Mouse (Mus musculus) adrenal gland, postnatal 14 days (tissue): Measurements from ENCODE around the gene Slc16a10. TPM values are rescaled to one million over a fixed set of nuclear protein-coding genes. Genes with fewer than 3 reads are reported as not detected.
"Not testable (repeated sequence)": the region's sequence is repeated elsewhere in the genome, so short reads cannot be mapped to it uniquely, and the experiment has no call there.

Experiments
- DNase-seq: peaks from one replicate; pipeline ENCODE4 v3.0.0; 2021; ENCODE audit warnings: mixed read lengths
- total RNA-seq: library from RNA; stranded (reverse); gene quantifications from 2 replicates; pipeline ENCODE4 v1.2.3, GENCODE M21; 2021

The Slc16a10 gene
- total RNA-seq, 1 experiment from 2014 or later, result 29.7 TPM

DNA sequence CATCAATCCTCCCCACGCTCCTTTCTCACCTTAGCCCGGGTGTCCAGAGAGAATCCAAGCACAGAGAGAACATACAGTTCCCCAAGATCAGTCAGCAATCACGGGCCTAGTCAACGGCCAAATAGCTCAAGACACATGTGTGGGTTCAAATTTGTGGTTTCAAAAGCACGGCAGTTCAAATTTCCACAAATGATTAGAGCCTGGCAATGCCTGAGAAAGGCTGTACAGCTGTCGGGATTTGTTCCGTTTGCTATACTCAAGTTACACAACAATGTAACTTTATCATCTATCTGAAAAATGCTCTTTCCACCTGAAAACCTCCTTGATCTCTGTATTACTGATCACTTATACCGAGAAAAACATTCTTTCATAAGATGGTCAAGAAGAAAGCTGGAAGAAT lies 116.5 kb downstream of the Slc16a10 start:
- DNase-seq, result no peak

DNA sequence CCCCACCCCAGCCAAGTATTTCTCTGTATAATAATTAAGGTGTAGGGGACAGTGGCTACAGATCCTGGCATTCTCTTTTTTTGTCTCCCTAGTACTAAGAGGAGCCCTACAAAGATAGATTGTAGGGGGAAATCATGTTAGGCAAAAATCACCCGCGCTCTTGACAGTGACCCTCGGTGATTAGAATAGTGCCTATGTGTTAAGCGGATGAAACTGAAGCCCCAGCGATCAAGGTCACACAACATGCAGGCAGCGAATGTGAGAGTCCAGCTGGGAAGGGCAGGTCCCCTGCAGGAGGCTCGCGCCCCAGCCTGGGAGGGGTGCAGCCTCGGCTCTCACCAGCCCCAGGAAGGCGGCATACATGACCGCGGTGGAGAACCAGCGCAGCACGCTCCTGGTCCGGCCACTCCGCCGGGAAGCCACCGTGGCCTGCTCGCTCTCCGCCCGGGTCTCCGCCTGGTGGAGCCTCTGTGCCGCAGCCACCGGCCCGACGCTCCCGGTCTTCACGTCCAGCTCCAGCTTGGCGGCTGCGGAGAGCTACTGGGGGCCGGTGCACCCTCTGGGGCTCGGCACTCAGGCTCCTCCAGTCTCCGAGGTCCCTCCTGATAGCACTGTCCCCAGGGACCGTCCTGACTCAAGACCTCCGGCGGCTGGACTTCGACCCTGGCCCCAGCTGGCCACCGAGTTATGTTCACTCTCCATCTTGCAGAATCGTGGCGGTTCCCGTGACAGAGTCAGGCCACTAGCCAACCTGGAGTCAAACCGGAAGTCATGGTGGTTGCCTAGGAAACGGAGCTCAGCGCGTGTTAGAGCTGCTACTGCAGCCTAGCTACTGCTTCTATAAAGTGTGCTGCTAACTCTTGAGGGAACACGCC lies 117.3 kb downstream of the Slc16a10 start, which contains the start of gene Mfsd4b1:
Gene Mfsd4b1 (minus strand): TSS at position 715 of the 875 bp plus-strand sequence.
- DNase-seq, result peak; percentile 91

DNA sequence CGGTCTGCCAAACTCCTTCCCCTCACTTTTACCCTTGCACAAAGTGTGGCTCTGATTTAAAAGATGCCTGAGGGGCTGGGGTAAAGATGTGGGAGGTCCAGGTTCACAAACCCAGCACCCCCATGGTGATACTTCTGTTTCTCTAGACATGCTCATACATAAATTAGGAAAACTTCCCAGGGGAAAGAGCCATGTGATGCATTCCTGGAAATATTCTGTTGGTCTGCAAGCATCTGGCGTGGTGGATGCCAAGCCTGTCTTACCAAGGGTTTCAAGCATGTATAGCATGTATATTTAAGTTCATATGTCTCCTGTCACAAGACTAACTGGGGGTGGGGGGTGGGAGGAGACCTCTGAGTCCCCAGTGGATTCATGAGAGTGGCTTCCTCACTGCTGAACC lies 121.7 kb downstream of the Slc16a10 start:
- no peak for DNase-seq

DNA sequence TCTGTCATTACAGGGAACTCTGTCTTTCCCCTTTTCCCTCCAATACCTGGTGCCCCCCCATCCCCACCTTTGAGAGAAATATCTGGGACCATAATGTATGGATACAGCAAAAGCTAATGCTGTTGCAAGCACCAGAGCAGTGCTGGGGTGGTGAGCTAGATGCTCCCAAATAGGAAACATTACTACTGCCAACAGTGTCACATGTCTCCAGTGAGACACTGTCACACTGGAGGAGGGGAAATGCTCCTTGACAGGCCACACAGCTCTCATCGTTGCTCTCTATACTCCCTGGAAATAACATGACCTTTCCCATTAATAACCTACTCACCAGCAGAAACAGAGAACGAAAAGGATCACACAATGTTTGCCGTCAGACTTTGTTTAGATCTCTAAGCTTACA lies 122.6 kb downstream of the Slc16a10 start:
- DNase-seq, result no peak

DNA sequence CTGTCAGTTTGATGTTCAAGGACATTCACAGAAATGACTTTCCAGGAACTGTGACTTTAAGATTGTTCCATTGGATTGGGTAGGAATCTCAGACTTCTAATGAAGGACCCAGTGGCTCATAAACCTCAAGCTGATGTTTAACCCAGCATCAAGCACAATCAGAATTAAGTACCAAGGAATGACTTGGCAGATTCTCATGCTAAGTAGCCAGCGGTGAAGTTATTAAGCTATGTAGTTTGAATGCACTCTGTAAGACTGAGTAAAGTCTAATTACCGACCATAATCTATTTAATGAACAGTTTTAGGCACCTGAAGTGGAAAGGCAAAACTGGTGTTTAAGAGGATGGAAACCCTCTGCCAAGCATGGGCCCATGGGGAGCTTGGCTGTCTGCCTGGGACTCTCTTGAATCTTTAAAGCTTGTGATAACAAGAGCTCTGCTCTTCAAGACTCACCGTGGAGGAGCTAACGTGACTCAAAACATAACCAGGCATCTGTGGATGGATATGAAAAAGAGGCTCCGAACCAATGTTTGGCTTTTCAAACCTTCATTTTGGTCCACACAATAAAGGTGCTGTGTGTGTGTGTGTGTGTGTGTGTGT lies 123.7 kb downstream of the Slc16a10 start:
- no peak for DNase-seq

DNA sequence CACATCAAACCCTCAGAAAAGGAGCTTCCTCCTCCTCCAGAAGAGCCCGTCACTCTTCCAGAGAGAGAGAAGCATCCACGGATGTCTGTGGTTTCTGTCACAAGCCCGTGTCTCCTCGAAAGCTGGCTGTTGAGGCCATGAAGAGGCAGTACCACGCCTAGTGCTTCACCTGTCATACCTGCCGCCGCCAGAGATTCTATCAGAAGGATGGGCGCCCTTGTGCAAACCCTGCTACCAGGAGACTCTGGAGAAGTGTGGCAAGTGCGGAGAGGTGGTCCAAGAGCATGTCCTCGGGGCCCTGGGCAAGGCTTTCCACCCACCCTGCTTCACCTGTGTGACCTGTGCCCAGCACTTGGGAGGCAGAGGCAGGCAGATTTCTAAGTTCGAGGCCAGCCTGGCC lies 132.5 kb downstream of the Slc16a10 start:
- no peak for DNase-seq

DNA sequence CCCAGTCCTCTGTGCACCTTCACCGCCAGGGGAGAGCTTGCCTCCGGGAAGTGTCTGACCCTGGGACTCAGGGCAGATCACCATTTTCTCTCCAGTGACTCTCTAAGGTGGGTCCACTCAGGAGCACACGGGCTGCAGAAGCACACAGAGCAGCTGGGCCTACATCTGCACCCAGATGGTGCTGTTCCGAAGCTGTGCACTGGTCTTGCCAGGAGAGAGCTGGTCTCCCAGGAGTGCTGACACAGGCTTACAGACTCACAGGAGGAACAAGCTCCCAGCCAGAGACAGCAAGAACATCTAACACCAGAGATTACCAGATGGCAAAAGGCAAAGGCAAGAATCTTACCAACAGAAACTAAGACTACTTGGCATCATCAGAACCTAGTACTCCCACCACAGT lies 133.2 kb downstream of the Slc16a10 start:
- not testable (repeated sequence) for DNase-seq

DNA sequence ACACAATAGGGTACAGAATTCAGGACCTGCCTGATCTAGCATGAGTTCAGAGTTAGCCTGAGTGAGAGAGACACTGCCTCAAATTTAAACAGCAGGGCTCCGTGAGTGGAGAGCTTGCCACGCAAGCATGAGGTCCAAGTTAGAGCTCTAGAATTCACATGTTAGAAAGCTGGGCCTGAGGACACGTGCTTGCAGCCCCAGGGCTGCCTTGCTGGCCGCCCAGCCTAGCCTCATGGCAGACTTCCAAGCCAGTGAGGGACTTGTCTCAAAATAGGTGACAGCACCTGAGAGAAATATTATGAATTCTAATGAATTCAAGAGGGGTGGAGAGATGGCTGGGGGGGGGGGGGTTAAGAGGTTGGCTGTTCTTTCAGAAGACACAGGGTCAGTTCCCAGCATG lies 134.1 kb downstream of the Slc16a10 start:
- no peak for DNase-seq

DNA sequence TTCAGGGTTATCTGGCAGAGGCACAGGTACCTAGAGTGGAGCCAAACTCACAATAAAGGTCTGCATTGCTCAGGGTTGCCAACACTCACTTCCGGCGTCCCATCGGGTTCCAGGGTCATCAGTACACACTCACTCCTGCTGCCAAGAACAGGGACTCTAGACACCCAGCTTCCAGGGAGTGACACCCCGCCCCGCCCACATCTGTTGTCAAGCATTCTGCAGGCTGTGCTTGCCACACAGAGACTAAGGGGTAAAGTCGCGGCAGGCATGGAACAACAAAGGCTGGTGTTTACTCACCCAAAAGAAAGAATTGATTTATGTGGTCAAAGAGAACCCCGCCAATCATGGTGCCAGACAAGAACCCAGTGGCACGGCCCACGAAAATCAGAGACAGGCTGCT lies 135.1 kb downstream of the Slc16a10 start:
- DNase-seq, result peak; percentile 19

DNA sequence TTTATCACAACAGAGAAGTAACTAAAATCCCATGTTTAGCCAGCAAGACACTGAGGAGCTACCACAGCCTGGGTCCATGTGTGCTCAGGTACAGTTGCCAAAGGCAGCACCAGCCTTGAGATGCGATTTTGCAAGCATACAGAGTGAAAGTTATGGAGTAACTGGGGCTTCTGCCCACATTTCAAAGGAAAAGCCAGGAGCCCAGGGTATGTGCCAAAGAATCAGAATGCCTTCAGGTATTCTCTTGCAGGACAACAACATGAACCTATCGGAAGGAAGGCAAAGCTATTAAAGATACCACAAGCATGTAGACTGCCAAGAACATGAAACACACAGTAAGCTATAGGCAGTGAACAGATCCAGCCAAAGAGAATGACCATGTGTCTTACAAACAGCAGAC lies 141.3 kb downstream of the Slc16a10 start:
- DNase-seq, result no peak

DNA sequence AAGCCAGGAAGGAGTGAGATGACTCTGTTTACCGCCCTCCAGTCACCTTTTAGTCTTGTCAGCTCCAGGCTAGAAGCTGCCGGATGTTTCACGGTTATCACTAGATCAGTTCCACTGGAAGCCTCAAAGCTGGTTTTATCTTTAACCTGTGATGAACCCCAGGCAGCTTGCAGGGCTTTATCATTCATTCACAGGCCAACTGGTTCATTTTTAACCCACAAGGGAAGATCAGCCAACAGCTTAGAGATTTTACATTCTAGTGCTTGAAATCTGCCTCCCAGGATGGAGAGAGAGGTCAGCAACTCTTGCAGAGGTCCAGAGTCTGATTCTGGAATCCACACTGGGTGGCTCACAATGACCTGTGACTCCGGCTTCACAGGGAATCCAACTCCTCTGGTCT lies 150.9 kb downstream of the Slc16a10 start:
- no peak for DNase-seq

DNA sequence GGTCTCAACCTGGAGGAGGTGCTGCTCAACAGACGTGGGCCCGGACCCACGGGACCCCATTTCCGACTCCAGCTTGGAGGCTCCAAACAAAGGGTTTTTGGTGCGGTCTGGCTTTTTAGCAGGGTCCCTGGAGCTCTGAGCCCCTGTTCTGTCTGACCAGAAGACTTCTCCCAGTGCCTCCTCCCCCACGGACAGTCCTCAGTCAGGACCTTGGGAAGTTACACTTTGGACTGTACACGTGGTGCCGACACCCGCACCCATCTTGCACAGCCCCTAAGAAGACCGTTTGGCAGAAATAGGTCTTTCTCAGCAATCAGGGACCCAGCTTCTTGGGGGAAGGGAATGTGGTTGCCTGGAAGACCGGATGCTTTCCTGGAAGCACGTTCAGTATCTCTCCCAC lies 155.6 kb downstream of the Slc16a10 start, which contains the start of gene Mfsd4b5:
Gene Mfsd4b5 (minus strand): TSS at position 181 of the 400 bp plus-strand sequence.
- no peak for DNase-seq

Other genes with a start within 250 kb of the Slc16a10 start
- gene Mfsd4b4, start 243.0 kb downstream of the Slc16a10 start, total RNA-seq, result 6.0 and 8.0 TPM in 2 replicates
- gene Mfsd4b2, start 215.3 kb downstream of the Slc16a10 start, total RNA-seq, result 0.26 TPM in 2 replicates
- 4.5 and 5.7 TPM in 2 replicates for gene Mfsd4b3, start 182.1 kb downstream of the Slc16a10 start, total RNA-seq
- gene Mfsd4b5, start 155.6 kb downstream of the Slc16a10 start, total RNA-seq, result 0.67 and 0.75 TPM in 2 replicates
- gene Mfsd4b1, start 117.0 kb downstream of the Slc16a10 start, total RNA-seq, result 4.1 and 6.8 TPM in 2 replicates
- 26.2 and 30.9 TPM in 2 replicates for gene Rpf2, start 104.8 kb upstream of the Slc16a10 start, total RNA-seq
- 56.8 and 65.8 TPM in 2 replicates for gene Gtf3c6, start 115.8 kb upstream of the Slc16a10 start, total RNA-seq
- 37.1 and 39.0 TPM in 2 replicates for gene Amd1, start 159.9 kb upstream of the Slc16a10 start, total RNA-seq
- gene Cdk19, start 197.3 kb upstream of the Slc16a10 start, total RNA-seq, result 10.9 and 14.5 TPM in 2 replicates